Mouse (Mus musculus): ENCODE measurements around the gene Rdh9.

GRCm38 (mm10) chr10:127825386-127825785, 49.2 kb downstream of the Rdh9 start:
- peak; percentile 45; the same call in 1 of the 2 replicates for TF ChIP-seq CTCF (IDR thresholded peaks at IDR 0.05; ENCODE audit: control insufficient read depth, insufficient read depth, insufficient replicate concordance, low read depth, low read length)
- no peak for TF ChIP-seq POLR2A (IDR thresholded peaks at IDR 0.05; ENCODE audit: control insufficient read depth, low read depth, low read length)

Data from testis, adult 2 months (tissue).